Mouse (Mus musculus) cerebellum, adult 2 months (tissue): ENCODE data around the gene Abcd3.

Experiments used
- CTCF ChIP-seq: fragments of 200-500 bp; IDR thresholded peaks from 2 replicates; pipeline ENCODE4 v1.5.1; 2011; ENCODE audit warnings: low read depth, mild to moderate bottlenecking, control low read depth, low read length, moderate library complexity, borderline replicate concordance; ENCODE audit not compliant: insufficient read depth
- POLR2A ChIP-seq: fragments of 200-500 bp; IDR thresholded peaks from 2 replicates; pipeline ENCODE4 v1.6.1; 2011; ENCODE audit warnings: low read length, control low read depth, borderline replicate concordance; ENCODE audit not compliant: insufficient read depth

- TF ChIP-seq POLR2A (no peak), CTCF (no peak)
Observed at GRCm38 (mm10) chr3:121813834-121814233, 1.3 kb downstream of the Abcd3 start.
